Mouse (Mus musculus) adrenal gland, postnatal 25 days (tissue): ENCODE data around the gene Ppp6c. TPM values are rescaled to one million over a fixed set of nuclear protein-coding genes. Genes with fewer than 3 reads are reported as not detected.

Experiments
- total RNA-seq: library from RNA; stranded (reverse); gene quantifications from 2 replicates; pipeline ENCODE4 v1.2.3, GENCODE M21; 2021

Gene Ppp6c
- total RNA-seq, 1 experiment from 2014 or later, result 89.7 TPM

Other genes starting within 250 kb of the Ppp6c start
- 0.43 and 0.85 TPM in 2 replicates for gene Wdr38, start 229.0 kb downstream of the Ppp6c start, total RNA-seq
- 71.2 and 78.8 TPM in 2 replicates for gene Arpc5l, start 221.1 kb downstream of the Ppp6c start, total RNA-seq
- gene Rpl35, start 220.8 kb downstream of the Ppp6c start, total RNA-seq, result 390 and 397 TPM in 2 replicates
- 32.8 and 38.5 TPM in 2 replicates for gene Golga1, start 160.9 kb downstream of the Ppp6c start, total RNA-seq
- gene Scai, start 35.7 kb downstream of the Ppp6c start, total RNA-seq, result 9.7 and 12.9 TPM in 2 replicates